Mouse (Mus musculus) thymus, adult 18-20 months (tissue): ENCODE data around the gene Pgm2l1.
A peak's percentile ranks its signal among the peaks of the same experiment; 100 is the strongest.
"Not testable (repeated sequence)": the region's sequence is repeated elsewhere in the genome, so short reads cannot be mapped to it uniquely, and the experiment has no call there.

Source experiments
- DNase-seq, 2 experiments: peaks; one replicate each; pipeline ENCODE4 v3.0.0; 2022; ENCODE audit warnings: mixed read lengths in 2 of 2

Gene Pgm2l1

GRCm38 (mm10) chr7:100230646-100231045, 3.5 kb downstream of the Pgm2l1 start:
- no peak for DNase-seq

GRCm38 (mm10) chr7:100231661-100232060, 4.5 kb downstream of the Pgm2l1 start:
- DNase-seq = no peak

DNA sequence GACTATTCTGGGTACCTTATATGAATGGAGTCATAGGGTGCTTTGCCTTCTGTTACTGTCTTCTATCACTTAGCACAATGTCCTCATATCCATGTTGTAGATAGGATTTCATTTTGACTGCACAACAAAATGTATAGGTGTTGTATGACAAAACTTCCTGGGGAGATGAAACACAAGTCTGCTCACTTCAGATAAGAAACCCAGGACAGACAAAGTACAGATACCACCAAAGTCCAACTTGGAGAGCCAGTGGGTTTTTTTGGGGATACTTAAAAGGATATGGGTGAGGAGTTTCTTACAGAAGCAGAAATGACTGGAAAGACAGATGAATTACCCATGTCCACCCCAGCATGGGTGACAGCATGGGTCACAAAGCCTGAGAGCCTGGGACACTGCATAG, 6.5 kb downstream of the Pgm2l1 start:
- DNase-seq = no peak

DNA sequence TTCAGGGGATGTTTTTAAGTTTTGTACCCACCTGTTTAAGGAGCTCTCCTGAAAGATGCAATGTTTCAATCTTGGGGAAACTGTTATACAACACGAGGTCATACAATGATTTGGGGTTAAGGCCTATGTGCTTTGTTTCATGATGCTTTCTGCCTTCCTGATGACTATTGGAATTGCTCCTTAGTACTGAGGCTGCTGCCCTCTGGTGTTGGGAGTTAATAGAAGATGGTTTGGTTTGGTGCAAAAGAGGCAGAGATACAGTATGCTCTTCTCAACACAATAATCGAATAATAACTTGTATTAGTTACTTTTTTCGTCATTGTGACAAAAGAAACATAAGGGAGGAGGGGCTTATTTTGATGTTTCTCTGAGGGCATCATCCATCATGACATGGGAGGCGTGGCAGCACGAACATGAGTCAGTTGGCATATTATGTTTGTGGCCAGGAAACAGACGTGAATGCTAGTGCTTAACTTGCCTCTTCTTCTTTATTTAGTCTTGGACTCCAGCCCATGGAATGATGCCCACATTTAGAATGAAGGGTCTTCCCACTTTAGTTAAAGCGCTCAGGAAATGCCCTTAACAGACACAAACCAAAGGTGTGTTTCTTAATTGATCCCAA, 7.2 kb downstream of the Pgm2l1 start:
- DNase-seq = peak in 1 of 2 experiments; percentile 16

DNA sequence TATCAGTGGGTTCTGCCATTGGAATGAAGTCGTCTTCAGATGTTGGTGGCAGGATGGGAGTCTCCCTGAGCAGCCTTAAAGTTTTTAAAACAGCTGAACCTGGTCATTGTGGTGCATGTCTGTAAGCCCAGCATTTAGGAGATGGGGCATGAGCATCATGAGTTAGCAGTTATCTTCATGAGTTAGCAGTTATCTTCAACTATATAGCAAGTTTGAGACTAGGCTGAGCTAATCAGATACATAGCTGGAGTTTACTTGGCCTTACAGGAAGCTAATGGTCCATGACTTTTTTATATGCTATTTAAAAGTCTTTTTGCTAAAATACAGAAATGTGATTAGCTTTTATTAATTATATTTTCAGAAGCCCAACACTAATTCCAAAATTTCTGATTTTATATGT, 11.1 kb downstream of the Pgm2l1 start:
- DNase-seq = no peak

- no peak for DNase-seq
Measured at GRCm38 (mm10) chr7:100240601-100241000, 13.4 kb downstream of the Pgm2l1 start.

- no peak for DNase-seq
Measured at GRCm38 (mm10) chr7:100243007-100243406, 15.8 kb downstream of the Pgm2l1 start.

DNA sequence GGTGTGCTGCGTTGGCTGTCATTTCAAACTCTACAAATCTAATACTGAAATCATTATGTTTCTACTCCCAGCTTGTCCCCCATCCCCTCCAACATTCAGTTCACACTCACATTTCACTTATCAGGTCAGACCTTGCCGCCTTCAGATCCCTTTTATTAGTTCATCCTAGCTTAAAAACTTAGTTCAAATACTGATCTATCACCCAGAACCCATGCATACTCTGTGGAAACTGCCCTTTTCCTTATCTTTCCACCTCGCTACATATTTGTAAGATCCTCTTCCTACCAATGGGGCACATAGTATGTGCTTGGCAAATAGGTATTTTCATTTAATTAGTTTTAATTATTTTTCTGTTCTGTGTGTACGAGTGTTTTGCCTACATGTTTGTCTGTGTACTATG, 17.0 kb downstream of the Pgm2l1 start:
- DNase-seq = no peak

DNA sequence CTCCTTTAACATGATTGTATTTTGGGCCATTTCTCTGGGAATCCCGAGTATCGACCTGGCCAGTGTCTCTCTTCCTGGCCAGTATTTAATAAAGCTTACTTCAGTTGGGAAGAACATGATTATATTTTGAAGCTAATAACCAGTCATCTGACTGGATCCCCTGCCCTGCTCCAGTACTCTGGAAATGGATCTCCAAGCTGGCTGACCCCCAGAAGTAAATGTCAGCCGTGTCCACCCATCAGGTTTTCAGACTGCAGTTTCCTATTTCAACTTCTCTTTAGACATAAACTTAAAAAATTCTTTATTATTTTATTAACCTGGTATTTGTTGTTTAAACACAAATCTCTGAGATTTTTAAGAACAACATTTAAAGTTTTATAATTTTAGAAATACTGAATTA, 18.0 kb downstream of the Pgm2l1 start:
- no peak for DNase-seq

DNA sequence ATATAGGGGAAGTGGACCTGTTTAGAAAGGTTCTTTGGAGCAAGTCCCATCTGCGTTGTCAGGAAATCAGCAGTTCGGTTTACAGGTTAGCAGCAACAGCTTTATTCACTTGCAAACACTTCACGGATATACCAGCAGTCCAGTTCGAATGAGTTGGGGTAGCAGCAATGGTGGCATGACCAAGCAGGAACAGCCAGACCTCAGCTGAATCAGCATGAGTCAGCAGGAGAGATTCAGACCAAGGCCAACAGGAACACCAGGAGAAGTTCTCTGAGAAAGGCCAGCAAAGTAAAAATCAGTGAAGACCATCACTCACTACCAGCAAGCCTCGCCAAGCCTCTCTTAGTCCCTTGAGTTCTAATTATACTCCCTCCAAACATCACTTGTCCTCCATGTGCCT, 23.5 kb downstream of the Pgm2l1 start:
- DNase-seq = no peak

GRCm38 (mm10) chr7:100262350-100262749, 35.2 kb downstream of the Pgm2l1 start:
- no peak for DNase-seq

DNA sequence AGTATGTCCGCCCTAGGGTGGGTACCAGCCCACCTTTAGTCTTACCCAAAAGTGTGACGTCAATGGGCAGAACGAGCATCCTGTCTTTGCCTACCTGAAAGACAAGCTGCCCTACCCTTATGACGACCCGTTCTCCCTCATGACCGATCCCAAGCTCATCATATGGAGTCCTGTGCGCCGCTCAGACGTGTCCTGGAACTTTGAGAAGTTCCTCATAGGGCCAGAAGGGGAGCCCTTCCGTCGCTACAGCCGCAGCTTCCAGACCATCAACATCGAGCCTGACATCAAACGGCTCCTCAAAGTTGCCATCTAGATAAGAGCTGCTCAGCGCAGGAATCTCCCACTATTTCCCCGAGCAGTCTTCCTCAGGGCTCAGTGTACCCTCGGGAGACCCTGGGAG, 37.7 kb downstream of the Pgm2l1 start:
- not testable (repeated sequence) for DNase-seq

- DNase-seq = no peak
Measured at GRCm38 (mm10) chr7:100272369-100272768, 45.2 kb downstream of the Pgm2l1 start.

DNA sequence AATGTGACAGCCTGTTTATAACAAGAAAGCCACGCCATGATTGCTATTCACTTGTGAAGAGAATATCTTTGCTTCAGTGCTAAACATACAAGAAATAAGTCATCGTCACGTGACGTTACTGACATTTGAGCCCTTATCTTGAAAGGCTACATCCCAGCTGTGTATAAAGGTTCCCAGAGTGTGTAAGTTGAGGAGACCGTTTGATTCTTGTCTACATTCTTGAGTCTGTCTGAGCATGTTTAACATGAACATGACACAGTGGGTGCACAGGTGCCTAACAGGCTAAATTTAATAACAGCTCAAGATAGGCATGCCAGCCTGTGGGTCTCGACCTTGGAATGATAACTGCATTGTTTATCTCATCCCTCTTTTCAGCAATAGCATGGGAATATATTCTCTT, 47.3 kb downstream of the Pgm2l1 start:
- no peak for DNase-seq

GRCm38 (mm10) chr7:100276397-100276796, 49.2 kb downstream of the Pgm2l1 start:
- no peak for DNase-seq

- DNase-seq = no peak
Measured at GRCm38 (mm10) chr7:100279803-100280202, 52.6 kb downstream of the Pgm2l1 start.

DNA sequence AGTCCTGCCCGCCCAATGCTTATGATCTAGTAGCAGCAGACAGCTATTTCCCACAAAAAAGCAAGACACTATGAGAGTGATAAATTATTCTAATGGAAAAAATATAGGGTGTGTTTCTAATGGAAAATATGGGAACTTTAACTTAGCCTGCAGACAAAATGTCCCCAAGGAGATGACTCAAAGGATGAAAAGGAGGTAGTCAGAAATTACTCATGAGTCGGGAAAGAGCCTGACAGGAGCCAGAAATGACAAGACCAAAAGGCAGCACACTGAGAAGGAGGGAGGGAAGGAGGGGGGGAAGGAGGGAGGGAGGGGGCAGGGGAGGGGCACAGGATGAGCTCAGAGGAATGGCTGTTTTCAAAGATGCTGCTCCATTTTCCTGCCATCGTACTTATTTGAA, 54.4 kb downstream of the Pgm2l1 start:
- DNase-seq = no peak

DNA sequence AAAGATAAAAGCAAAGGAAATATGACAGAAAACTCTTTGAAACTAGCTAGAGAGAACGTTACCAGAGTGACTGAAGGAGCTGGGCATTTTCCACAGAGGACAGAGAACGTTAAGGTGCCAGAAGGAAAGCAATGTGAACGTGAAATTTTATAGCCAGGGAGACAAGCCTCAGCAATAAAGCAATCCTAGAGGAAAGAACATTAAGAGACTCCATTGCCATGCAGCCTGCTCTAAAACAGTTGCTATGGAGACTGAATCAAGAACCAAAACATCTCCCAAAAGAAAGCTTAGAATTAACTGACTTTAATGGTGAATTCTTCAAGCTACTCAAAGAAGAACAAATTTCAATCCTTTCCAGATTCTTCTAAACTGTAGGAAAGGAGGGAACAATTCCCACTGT, 56.1 kb downstream of the Pgm2l1 start:
- DNase-seq = no peak

GRCm38 (mm10) chr7:100285383-100285782, 58.2 kb downstream of the Pgm2l1 start, which contains the start of gene P4ha3:
Gene P4ha3, plus strand, starts transcription at chr7:100285520.
- no peak for DNase-seq

DNA sequence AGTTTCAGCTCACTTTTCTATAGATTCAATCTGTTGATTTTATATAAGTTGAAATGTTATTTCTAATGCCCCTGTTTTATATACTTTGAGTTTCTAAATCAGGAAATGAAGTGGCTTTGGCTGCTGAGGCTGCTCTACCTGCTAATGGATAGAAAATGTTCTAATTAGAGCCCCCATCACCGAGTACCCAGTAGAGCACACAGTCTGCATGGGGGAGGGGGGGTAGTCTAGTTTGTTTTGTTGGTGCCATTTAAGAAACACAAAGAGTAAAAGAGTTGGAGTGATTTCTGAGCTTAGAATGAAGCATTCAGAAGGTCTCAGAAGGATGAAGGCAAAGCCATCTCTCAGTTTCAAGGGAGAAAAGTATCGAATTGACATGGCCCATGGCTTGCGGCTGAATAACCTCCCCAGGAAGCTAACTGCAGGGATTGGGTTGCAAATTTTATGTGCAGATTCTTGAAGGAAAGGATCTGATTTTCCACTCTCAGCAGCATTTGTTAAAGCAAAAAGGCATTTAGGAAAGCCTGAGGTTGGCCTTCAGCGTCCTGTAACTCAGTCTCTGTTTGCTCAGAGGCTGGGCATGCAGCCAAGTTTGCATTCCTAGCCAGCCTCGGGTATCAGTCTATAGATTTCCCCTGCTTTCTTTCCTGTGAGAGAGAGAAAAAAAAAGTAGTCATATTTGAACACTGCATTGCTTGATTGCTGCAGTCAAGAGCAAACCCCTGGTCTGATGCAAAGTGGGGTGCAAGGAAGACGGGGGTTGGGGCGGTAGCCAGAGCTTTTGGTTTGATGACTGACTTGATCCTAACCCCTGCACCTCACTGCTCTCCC, 60.8 kb downstream of the Pgm2l1 start:
- no peak for DNase-seq

- DNase-seq = no peak
Measured at GRCm38 (mm10) chr7:100288622-100289021, 61.4 kb downstream of the Pgm2l1 start.

GRCm38 (mm10) chr7:100293546-100293945, 66.4 kb downstream of the Pgm2l1 start:
- no peak for DNase-seq

- no peak for DNase-seq
Measured at GRCm38 (mm10) chr7:100295745-100296144, 68.6 kb downstream of the Pgm2l1 start.

DNA sequence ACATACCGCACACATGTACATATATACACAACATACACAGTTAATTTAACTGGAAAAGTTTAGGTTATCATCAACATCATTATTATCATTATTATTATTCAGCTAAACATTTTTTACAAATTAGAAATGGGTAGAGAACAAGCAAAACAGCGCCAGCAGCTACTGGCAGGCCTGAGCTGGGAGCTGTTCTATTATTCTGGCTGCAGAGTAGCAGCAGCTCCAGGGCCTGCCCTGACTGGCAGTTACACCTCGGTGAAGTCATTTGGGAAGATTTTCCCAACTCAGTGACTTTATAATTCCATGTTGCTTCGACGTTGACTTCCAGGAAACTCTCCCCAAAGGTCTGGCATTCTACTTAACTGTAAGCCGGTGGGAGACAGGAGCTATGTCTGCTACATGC, 69.5 kb downstream of the Pgm2l1 start:
- no peak for DNase-seq
